Mouse (Mus musculus): ENCODE measurements around the gene Nell1. TPM values are rescaled to one million over a fixed set of nuclear protein-coding genes. Genes with fewer than 3 reads are reported as not detected.
A peak's percentile ranks its signal among the peaks of the same experiment; 100 is the strongest.

Gene Nell1
- polyA plus RNA-seq, 1 experiment from 2014 or later, result 7.8 TPM

DNA sequence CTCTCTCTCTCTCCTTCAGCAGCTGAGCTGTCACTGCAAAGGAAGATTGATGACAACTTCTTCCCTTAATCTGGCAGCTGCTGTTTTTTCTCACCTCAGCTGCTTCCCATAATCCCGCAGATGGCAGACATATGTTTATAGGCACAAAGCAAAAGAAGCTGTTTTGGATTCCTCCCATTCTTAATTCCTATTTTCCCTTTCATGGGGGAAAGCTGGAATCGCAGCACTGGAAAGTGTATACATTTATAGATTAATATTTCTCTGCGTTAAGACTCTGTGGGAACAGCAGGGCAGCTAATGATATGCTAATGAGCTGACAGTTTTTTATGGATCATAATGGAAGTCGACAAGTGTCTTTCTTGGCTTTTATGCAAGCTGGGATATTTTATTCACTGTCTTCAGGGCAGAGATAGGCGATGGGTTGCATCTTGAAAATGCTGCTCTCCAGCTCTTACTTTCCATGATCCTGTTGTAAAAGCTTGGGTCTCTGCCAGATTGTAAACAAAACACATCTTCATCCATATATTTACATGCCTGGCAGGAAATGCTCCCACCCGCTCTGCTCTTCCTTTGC is 236.1 kb downstream of the Nell1 start:
- Histone ChIP-seq H3K4me1 (peaks cover 4% of the 10 kb centered on the region), H3K36me3 (no peaks in the 10 kb centered on the region), H3K4me3 (no peak overlapping the region), H3K27ac (no peak overlapping the region), H3K4me2 (replicated peaks) (no peak overlapping the region), H3K9me3 (replicated peaks) (0 out of 2 replicates have a peak, but pooled peaks cover 4% of the 10 kb centered on the region), H3K9ac (no peak overlapping the region), H3K27me3 (no peaks in the 10 kb centered on the region)
- 36% methylated on average over 6 of the region's 6 CpGs for WGBS
- no peak for ATAC-seq (ENCODE audit: low FRiP score)

DNA sequence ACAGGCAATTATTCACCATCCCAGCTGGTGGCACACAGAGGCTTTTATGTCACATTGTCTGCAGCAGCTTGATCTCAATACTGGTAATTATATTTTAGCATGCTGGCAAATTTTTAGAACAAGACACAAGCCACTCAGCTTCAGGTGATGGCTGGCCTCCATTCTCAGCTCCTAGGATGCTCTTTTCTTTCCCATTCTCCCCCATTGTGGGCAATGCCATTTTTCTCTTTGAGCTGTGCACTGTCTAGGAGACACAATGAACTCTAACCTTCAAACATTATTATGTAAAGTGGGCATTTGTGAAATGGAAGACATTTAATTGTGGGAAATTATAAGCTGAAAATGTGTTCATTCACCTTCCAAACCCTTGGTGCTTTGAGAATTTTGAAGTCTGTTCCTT is 247.2 kb downstream of the Nell1 start:
- Histone ChIP-seq H3K9me3 (replicated peaks) (no peaks in the 10 kb centered on the region), H3K4me1 (peaks cover 5% of the 10 kb centered on the region; the same call in 1 of the 2 replicates), H3K4me3 (no peak overlapping the region), H3K4me2 (replicated peaks) (no peak overlapping the region), H3K27ac (no peak overlapping the region), H3K27me3 (peaks cover 15% of the 10 kb centered on the region; the same call in 1 of the 2 replicates), H3K36me3 (no peaks in the 10 kb centered on the region), H3K9ac (no peak overlapping the region)
- ATAC-seq (ENCODE audit: low FRiP score), result 0 out of 2 replicates have a peak, but pooled peaks have one; percentile 60

DNA sequence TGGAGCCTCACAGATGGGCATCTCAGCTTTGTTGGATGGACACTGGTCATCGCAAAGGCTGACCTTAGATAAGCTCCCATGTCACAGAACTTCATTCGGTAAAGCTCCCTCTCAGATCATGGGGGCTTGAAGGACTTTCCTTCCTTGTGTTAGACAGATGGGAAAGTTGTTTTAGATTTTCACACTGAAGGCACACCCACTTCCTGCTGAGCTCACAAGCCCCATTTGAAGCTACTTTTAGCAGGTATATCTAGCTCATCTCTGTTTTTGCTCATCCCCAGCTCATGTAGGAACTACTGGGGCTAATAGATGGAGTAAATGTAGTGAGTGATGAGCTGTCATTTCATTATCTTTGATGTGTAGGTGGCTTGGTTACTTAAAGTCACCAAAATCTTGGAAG is 252.0 kb downstream of the Nell1 start:
- 0 out of 2 replicates have a peak, but pooled peaks cover under 1% of the 10 kb centered on the region for H3K4me1 ChIP-seq
- no peak overlapping the region for H3K9ac ChIP-seq
- WGBS, result 95% methylated on average over 2 of the region's 2 CpGs
- no peaks in the 10 kb centered on the region for H3K9me3 ChIP-seq (replicated peaks)
- no peak overlapping the region for H3K27ac ChIP-seq
- H3K36me3 ChIP-seq, result no peaks in the 10 kb centered on the region
- ATAC-seq (ENCODE audit: low FRiP score), result no peak
- no peak overlapping the region for H3K4me3 ChIP-seq
- H3K27me3 ChIP-seq, result peaks cover 11% of the 10 kb centered on the region; the same call in 1 of the 2 replicates
- no peak overlapping the region for H3K4me2 ChIP-seq (replicated peaks)

DNA sequence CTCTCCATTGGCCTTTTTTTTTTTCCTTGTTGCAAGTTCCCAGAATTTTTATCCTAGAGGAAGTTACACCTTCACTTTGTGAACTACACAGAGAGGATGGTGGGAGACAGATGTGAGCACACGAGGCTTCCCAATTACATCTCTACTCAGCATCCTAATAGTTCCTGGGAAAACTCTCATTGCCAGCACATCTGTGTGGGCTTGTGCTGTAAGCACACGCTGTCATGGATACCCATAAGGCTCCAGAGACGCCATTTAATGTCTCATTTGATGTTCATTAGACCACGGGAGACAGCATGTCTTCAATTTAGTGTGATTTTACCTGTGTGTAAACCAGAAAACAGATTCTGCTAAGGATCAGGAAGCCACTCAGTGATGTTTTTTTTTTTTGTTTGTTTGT is 253.6 kb downstream of the Nell1 start:
- Histone ChIP-seq H3K4me3 (no peak overlapping the region), H3K4me2 (replicated peaks) (no peak overlapping the region), H3K9ac (no peak overlapping the region), H3K9me3 (replicated peaks) (no peaks in the 10 kb centered on the region), H3K4me1 (no peaks in the 10 kb centered on the region), H3K27me3 (peaks cover 11% of the 10 kb centered on the region; the same call in 1 of the 2 replicates), H3K27ac (no peak overlapping the region), H3K36me3 (no peaks in the 10 kb centered on the region)
- 77% methylated on average over 4 of the region's 4 CpGs for WGBS
- ATAC-seq (ENCODE audit: low FRiP score), result no peak; the same call in 1 of the 2 replicates

DNA sequence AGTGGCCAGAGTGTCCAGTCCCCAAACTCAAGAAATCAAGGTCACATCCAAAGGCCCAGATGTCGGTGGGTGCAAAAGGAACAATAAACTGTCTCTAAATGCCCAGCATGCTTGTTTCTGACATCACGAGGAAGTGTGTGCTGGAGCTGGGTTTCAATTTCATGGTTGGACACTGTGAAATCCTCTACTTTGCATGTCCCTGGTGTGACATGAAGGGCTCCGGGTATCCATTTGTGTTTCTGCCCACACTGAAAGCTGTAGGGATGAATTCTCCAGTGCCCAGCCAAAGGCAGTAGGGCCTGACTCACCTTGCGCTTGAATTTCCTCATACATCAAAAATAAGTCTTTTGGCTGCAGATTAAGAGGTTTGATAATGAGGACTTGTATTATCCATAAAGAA is 266.5 kb downstream of the Nell1 start:
- Histone ChIP-seq H3K9me3 (replicated peaks) (no peaks in the 10 kb centered on the region), H3K9ac (no peak overlapping the region), H3K4me2 (replicated peaks) (no peak overlapping the region), H3K27ac (no peak overlapping the region), H3K4me3 (no peak overlapping the region), H3K36me3 (no peaks in the 10 kb centered on the region), H3K27me3 (no peaks in the 10 kb centered on the region), H3K4me1 (no peaks in the 10 kb centered on the region)
- no peak for ATAC-seq (ENCODE audit: low FRiP score)
- 73% methylated on average over 4 of the region's 4 CpGs for WGBS

DNA sequence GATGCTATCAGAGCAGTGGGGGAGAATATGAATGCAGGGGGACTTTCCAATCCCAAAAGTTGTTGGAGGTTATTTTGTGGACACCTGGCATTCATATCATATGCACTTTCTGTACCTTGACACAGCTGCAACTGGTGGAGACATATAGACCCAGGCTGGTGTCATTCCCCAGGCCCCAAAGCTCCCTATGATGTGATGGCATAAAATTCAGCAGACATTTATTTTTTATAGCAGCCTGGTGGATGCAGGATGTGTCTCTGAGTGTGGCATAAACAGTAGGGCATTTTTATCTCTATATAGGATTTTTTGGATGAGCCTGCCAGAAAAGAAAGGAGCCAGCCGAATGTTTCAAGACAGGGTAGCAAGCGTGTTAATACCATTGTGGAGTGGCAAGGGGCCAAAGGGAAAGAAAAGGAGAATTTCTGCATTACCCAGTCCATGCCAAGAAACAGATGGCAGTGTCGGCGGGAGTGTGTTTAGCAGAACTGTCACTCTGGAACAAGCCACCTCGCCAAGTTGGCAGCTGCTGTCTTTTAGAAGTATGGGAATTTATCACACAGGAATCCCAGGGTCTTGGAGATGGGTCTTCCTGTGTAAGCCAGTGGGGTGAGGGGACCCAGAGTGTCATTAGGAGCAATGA is 267.1 kb downstream of the Nell1 start:
- Histone ChIP-seq H3K4me2 (replicated peaks) (no peak overlapping the region), H3K4me3 (no peak overlapping the region), H3K27me3 (no peaks in the 10 kb centered on the region), H3K9ac (no peak overlapping the region), H3K4me1 (no peaks in the 10 kb centered on the region), H3K9me3 (replicated peaks) (no peaks in the 10 kb centered on the region), H3K36me3 (no peaks in the 10 kb centered on the region), H3K27ac (no peak overlapping the region)
- ATAC-seq (ENCODE audit: low FRiP score), result no peak
- 74% methylated on average over 5 of the region's 5 CpGs for WGBS

DNA sequence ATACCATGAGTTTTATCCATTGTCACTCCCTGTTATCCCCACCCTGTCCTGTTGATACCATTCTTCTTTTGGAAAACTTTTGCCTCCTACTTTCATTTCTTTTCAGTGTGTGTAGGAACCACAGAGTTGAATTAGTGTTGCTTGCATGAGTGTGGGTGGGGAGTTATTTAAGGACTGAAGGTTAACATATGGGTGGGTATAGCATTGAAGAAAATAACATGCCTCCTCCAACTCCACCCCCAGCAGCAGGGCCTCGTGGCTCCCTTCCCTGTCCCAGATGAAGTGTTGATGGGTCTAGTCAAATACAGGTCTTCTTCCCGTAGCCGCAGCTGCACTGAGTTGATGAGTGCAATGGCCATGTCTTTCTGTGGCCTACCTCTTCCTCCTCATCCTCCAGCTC is 278.5 kb downstream of the Nell1 start:
- Histone ChIP-seq H3K4me3 (no peak overlapping the region), H3K4me1 (no peaks in the 10 kb centered on the region), H3K4me2 (replicated peaks) (no peak overlapping the region), H3K9ac (no peak overlapping the region), H3K27ac (no peak overlapping the region), H3K9me3 (replicated peaks) (no peaks in the 10 kb centered on the region), H3K36me3 (no peaks in the 10 kb centered on the region), H3K27me3 (no peaks in the 10 kb centered on the region)
- no peak for ATAC-seq (ENCODE audit: low FRiP score)
- WGBS, result 81% methylated on average over 3 of the region's 3 CpGs

DNA sequence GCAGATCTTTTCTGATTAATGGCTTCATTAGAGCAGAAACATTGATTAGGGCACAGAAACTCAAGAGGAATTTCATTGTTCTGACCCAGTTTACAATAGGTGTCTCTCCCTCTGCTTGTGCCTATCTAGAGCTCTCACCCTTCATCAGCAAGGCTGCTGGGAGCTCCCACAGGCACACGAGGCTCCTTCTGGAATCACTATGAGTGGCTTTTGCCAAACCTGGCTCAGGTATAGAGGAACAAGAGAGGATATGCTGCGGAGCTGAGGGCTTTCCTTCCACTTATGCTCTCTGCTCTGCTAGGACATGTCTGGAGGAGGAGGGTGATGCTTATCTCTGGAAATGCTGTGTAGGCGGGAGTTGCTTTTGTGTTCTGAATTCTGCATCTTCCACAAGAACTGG is 285.4 kb downstream of the Nell1 start:
- H3K4me3 ChIP-seq, result no peak overlapping the region
- no peak overlapping the region for H3K27ac ChIP-seq
- no peaks in the 10 kb centered on the region for H3K9me3 ChIP-seq (replicated peaks)
- no peak overlapping the region for H3K9ac ChIP-seq
- H3K4me1 ChIP-seq, result no peaks in the 10 kb centered on the region
- no peaks in the 10 kb centered on the region for H3K36me3 ChIP-seq
- no peak for ATAC-seq (ENCODE audit: low FRiP score)
- no peaks in the 10 kb centered on the region for H3K27me3 ChIP-seq
- 75% methylated on average over 3 of the region's 3 CpGs for WGBS
- no peak overlapping the region for H3K4me2 ChIP-seq (replicated peaks)

DNA sequence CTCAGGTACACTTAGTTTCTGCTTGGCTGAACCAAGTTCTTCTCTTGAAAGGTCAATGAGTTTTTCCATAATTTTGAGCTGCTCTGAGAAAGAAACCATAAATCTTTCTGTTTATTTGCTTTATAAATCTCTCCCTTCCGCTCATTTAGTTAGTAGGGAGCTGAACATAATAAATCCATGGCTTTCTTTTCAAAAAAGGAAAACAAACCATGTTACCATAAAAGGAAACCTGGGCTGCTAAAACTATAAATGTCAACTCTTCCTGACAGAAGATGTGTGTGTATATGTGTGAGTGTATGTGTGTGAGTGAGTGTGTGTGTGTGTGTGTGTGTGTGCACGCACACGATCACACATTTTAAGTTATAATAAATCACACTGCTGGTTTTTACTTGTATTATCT is 320.8 kb downstream of the Nell1 start:
- H3K9ac ChIP-seq, result no peak overlapping the region
- H3K4me2 ChIP-seq (replicated peaks), result no peak overlapping the region
- no peaks in the 10 kb centered on the region for H3K27me3 ChIP-seq
- no peaks in the 10 kb centered on the region for H3K36me3 ChIP-seq
- no peaks in the 10 kb centered on the region for H3K4me1 ChIP-seq
- whole genome bisulfite sequencing, result 94% methylated on average over 3 of the region's 3 CpGs
- H3K27ac ChIP-seq, result no peak overlapping the region
- no peaks in the 10 kb centered on the region for H3K9me3 ChIP-seq (replicated peaks)
- ATAC-seq (ENCODE audit: low FRiP score), result no peak
- H3K4me3 ChIP-seq, result no peak overlapping the region

DNA sequence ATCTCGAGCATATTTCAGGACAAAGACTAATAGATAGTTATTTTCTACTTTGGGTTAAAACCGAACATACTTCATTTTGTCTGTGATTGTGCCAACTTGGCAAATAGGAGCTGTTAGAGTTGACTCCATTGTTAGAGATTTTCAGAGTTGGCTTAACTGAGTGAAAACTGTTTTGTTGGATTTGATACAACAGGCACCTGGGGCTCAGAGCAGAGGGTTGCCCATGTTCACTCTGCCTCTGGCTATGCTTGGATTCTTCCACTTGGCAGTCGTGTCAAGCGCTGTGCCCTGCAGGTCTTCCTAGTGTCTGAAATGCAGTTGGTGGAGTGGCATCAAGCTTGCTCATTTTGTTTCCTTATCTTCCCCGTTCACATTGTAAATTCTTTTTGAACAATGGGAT is 363.6 kb downstream of the Nell1 start:
- Histone ChIP-seq H3K4me1 (no peaks in the 10 kb centered on the region), H3K4me2 (replicated peaks) (no peak overlapping the region), H3K27me3 (no peaks in the 10 kb centered on the region), H3K4me3 (no peak overlapping the region), H3K9ac (no peak overlapping the region), H3K36me3 (no peaks in the 10 kb centered on the region), H3K27ac (no peak overlapping the region), H3K9me3 (replicated peaks) (no peaks in the 10 kb centered on the region)
- WGBS, result 89% methylated on average over 5 of the region's 5 CpGs
- ATAC-seq (ENCODE audit: low FRiP score), result no peak

DNA sequence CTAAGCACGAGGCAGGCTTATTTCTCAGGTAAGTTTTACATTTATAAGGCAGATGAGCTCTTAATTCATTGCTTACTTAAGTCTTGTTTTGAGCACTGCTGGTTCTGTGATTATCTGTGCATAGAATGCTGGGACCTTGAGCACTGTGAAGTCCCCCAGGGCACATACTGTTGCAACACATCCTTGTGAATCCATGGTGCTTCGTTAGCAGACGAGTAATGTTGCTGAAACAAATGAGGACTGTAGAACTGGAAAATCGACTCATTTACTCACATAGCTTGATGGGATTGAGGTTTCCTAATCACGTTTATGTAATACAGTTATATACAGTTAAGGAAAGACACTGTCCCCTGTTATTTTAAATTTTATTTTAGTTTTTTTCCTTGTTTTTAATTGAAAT is 364.1 kb downstream of the Nell1 start:
- no peak overlapping the region for H3K9ac ChIP-seq
- H3K4me1 ChIP-seq, result no peaks in the 10 kb centered on the region
- no peak overlapping the region for H3K4me3 ChIP-seq
- H3K36me3 ChIP-seq, result no peaks in the 10 kb centered on the region
- no peaks in the 10 kb centered on the region for H3K27me3 ChIP-seq
- no peaks in the 10 kb centered on the region for H3K9me3 ChIP-seq (replicated peaks)
- ATAC-seq (ENCODE audit: low FRiP score), result no peak
- H3K4me2 ChIP-seq (replicated peaks), result no peak overlapping the region
- no peak overlapping the region for H3K27ac ChIP-seq
- 79% methylated on average over 5 of the region's 5 CpGs for WGBS

DNA sequence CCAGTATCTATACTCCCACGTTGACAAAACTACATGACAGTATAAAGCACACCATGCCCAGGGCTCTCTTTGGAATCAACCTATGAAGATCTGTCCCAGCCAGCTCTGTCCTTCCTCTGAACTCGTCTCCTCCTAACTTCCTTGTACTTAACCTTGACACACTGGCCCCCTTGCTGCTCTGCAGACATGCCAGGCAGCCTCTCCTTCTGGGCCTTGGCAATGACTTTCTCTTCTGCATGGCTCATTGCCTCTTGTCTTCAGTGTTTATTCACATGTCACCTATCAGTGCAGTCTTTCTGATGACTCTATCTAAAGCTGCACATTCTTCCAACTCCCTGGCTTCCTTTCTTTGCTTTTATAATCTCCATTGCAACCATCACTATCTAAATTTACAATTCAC is 376.9 kb downstream of the Nell1 start:
- H3K4me1 ChIP-seq, result no peaks in the 10 kb centered on the region
- no peak overlapping the region for H3K27ac ChIP-seq
- H3K4me3 ChIP-seq, result no peak overlapping the region
- no peaks in the 10 kb centered on the region for H3K36me3 ChIP-seq
- ATAC-seq (ENCODE audit: low FRiP score), result no peak
- H3K4me2 ChIP-seq (replicated peaks), result no peak overlapping the region
- no peaks in the 10 kb centered on the region for H3K27me3 ChIP-seq
- no peak overlapping the region for H3K9ac ChIP-seq
- H3K9me3 ChIP-seq (replicated peaks), result no peaks in the 10 kb centered on the region
- WGBS, result 52% methylated on average over 2 of the region's 2 CpGs

DNA sequence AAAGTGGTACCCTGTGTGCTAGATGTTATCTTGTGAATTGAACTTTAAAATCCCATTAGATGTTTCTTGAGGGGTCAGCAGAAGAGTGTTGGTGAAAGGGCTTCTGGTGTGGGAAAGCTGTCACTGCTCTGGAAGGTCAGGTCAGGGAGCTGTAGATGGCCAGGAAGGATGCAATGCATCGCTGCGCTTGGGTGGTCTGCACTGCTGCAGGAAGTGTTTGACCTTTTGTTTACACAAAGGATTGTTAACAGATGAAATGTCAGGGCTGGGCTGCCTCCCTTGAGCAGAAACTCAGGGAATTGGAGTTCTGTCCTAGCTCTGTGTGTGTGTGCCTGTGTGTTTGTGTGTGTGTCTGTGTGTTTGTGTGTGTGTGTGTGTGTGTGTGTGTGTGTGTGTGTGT is 382.5 kb downstream of the Nell1 start:
- ATAC-seq (ENCODE audit: low FRiP score), result no peak
- peaks cover 7% of the 10 kb centered on the region; the same call in 1 of the 2 replicates for H3K4me1 ChIP-seq
- no peaks in the 10 kb centered on the region for H3K27me3 ChIP-seq
- H3K36me3 ChIP-seq, result no peaks in the 10 kb centered on the region
- no peaks in the 10 kb centered on the region for H3K9me3 ChIP-seq (replicated peaks)
- no peak overlapping the region for H3K4me2 ChIP-seq (replicated peaks)
- WGBS, result 14% methylated on average over 2 of the region's 2 CpGs
- no peak overlapping the region for H3K4me3 ChIP-seq
- H3K9ac ChIP-seq, result no peak overlapping the region
- H3K27ac ChIP-seq, result no peak overlapping the region

Measured in hindbrain, embryonic 12.5 days (tissue).